Mouse (Mus musculus) forebrain, embryonic 16.5 days (tissue): ENCODE measurements around the gene Tmem239. TPM values are rescaled to one million over a fixed set of nuclear protein-coding genes. Genes with fewer than 3 reads are reported as not detected.
"Not testable (repeated sequence)": the region's sequence is repeated elsewhere in the genome, so short reads cannot be mapped to it uniquely, and the experiment has no call there.

Source experiments
- ATAC-seq: fragments of 200-750 bp; cut with Nextera tagmentation; 2 replicates; pipeline ENCODE4 v1.8.0; 2017; ENCODE audit warnings: mild to moderate bottlenecking, moderate library complexity
- H3K27ac ChIP-seq: fragments of 300-500 bp; sonication (generic); 2 replicates; pipeline ENCODE4 v1.5.1; 2014; ENCODE audit warnings: low read length, control low read depth
- H3K27me3 ChIP-seq: fragments of 300-500 bp; sonication (generic); replicated peaks from 2 replicates; pipeline ENCODE4 v1.6.1; 2014; ENCODE audit warnings: low read length; ENCODE audit not compliant: control insufficient read depth, insufficient read depth
- H3K36me3 ChIP-seq: fragments of 300-500 bp; sonication (generic); 2 replicates; pipeline ENCODE4 v1.6.1; 2014; ENCODE audit not compliant: control insufficient read depth, insufficient read depth
- H3K4me1 ChIP-seq: fragments of 300-500 bp; sonication (generic); replicated peaks from 2 replicates; pipeline ENCODE4 v1.6.1; 2014; ENCODE audit warnings: low read length; ENCODE audit not compliant: control insufficient read depth, insufficient read depth
- H3K4me2 ChIP-seq: fragments of 300-500 bp; sonication (generic); 2 replicates; pipeline ENCODE4 v1.6.1; 2014; ENCODE audit warnings: mild to moderate bottlenecking, low read length, control low read depth
- H3K4me3 ChIP-seq: fragments of 300-500 bp; sonication (generic); replicated peaks from 2 replicates; pipeline ENCODE4 v1.5.1; 2014; ENCODE audit warnings: mild to moderate bottlenecking, low read length, control low read depth
- H3K9ac ChIP-seq: fragments of 300-500 bp; sonication (generic); replicated peaks from 2 replicates; pipeline ENCODE4 v1.6.1; 2014; ENCODE audit warnings: low read depth, low read length, control low read depth
- H3K9me3 ChIP-seq: fragments of 300-500 bp; sonication (generic); 2 replicates; pipeline ENCODE4 v1.6.1; 2016; ENCODE audit warnings: low read length; ENCODE audit not compliant: control insufficient read depth
- WGBS: fragments of 180-500 bp; shearing (Covaris S2); extraction: QIAGEN DNeasy Blood & Tissue Kit; methylation state at CpG from one replicate; pipeline ENCODE4 v1.1.7; 2014; 5-methylcytosine and 5-hydroxymethylcytosine counted together
- polyA plus RNA-seq: library from polyadenylated mRNA; unstranded; fragments of >200 nt; fragmentation: Nextera tagmentation; extraction: Ambion mirVana; gene quantifications from 2 replicates; pipeline ENCODE4 v1.2.1, GENCODE M21; 2015

The Tmem239 gene
- 0.27 TPM in 1 of 2 replicates, not detected in the other for polyA plus RNA-seq

GRCm38 (mm10) chr2:130406178-130406577 is at the start of gene Tmem239:
Gene Tmem239, plus strand, starts transcription at chr2:130406478.
- H3K27me3 ChIP-seq: no peaks in the 10 kb centered on the region
- peaks cover 5% of the 10 kb centered on the region; the same call in 1 of the 2 replicates for H3K4me1 ChIP-seq
- H3K4me2 ChIP-seq: no peak within 1 kb of the TSS
- ATAC-seq: no peak
- H3K36me3 ChIP-seq: no peaks in the 10 kb centered on the region
- no peaks in the 10 kb centered on the region for H3K9me3 ChIP-seq
- H3K27ac ChIP-seq: no peak within 1 kb of the TSS
- 92% methylated on average over 2 of the region's 2 CpGs for WGBS
- H3K4me3 ChIP-seq: no peak within 1 kb of the TSS
- H3K9ac ChIP-seq: no peak within 1 kb of the TSS

GRCm38 (mm10) chr2:130357551-130357950 is 48.7 kb upstream of the Tmem239 start:
- Histone ChIP-seq H3K4me2 (no peak overlapping the region), H3K9ac (no peak overlapping the region), H3K4me3 (no peak overlapping the region), H3K36me3 (no peaks in the 10 kb centered on the region), H3K4me1 (peaks cover 23% of the 10 kb centered on the region), H3K27ac (no peak overlapping the region), H3K9me3 (no peaks in the 10 kb centered on the region), H3K27me3 (peaks cover 18% of the 10 kb centered on the region)
- 88% methylated on average over 5 of the region's 5 CpGs for WGBS
- no peak for ATAC-seq

- H3K27me3 ChIP-seq: peaks cover 18% of the 10 kb centered on the region
- peaks cover 17% of the 10 kb centered on the region for H3K4me1 ChIP-seq
- no peaks in the 10 kb centered on the region for H3K36me3 ChIP-seq
- no peak overlapping the region for H3K9ac ChIP-seq
- ATAC-seq: peak; percentile 73
- H3K9me3 ChIP-seq: no peaks in the 10 kb centered on the region
- 8% methylated on average over 5 of the region's 5 CpGs for WGBS
- H3K4me3 ChIP-seq: no peak overlapping the region
- no peak overlapping the region for H3K27ac ChIP-seq
- H3K4me2 ChIP-seq: no peak overlapping the region
Measured at GRCm38 (mm10) chr2:130358852-130359251, 47.4 kb upstream of the Tmem239 start.

GRCm38 (mm10) chr2:130362511-130363026 is 43.7 kb upstream of the Tmem239 start:
- Histone ChIP-seq H3K9ac (no peak overlapping the region), H3K36me3 (no peaks in the 10 kb centered on the region), H3K4me3 (no peak overlapping the region), H3K4me1 (peaks cover 20% of the 10 kb centered on the region), H3K4me2 (no peak overlapping the region), H3K27me3 (peaks cover 18% of the 10 kb centered on the region), H3K27ac (no peak overlapping the region), H3K9me3 (no peaks in the 10 kb centered on the region)
- whole genome bisulfite sequencing: 4% methylated on average over 14 of the region's 14 CpGs
- ATAC-seq: peak; percentile 65

- WGBS: 11% methylated on average over 29 of the region's 30 CpGs
Measured at GRCm38 (mm10) chr2:130365211-130366094, 40.8 kb upstream of the Tmem239 start.

GRCm38 (mm10) chr2:130367386-130367785 is 38.9 kb upstream of the Tmem239 start:
- Histone ChIP-seq H3K9ac (no peak overlapping the region), H3K9me3 (no peaks in the 10 kb centered on the region), H3K4me3 (no peak overlapping the region), H3K36me3 (no peaks in the 10 kb centered on the region), H3K4me2 (no peak overlapping the region), H3K4me1 (peaks cover 8% of the 10 kb centered on the region), H3K27ac (no peak overlapping the region), H3K27me3 (no peaks in the 10 kb centered on the region; the same call in none of the 2 replicates)
- WGBS: 70% methylated on average over 4 of the region's 4 CpGs
- ATAC-seq: no peak

More at GRCm38 (mm10) chr2:130365211-130366094, 40.8 kb upstream of the Tmem239 start:
- Histone ChIP-seq H3K9ac (peak overlapping the region; percentile 27; the same call in 1 of the 2 replicates), H3K27ac (no peak overlapping the region), H3K27me3 (peaks cover 15% of the 10 kb centered on the region), H3K4me1 (peaks cover 13% of the 10 kb centered on the region), H3K4me2 (peak overlapping the region; percentile 36), H3K9me3 (no peaks in the 10 kb centered on the region), H3K4me3 (peak overlapping the region; percentile 15), H3K36me3 (no peaks in the 10 kb centered on the region)
- ATAC-seq: no peak

- 57% methylated on average over 1 of the region's 1 CpGs for WGBS
- H3K27me3 ChIP-seq, H3K27ac ChIP-seq: not testable (repeated sequence)
Measured at GRCm38 (mm10) chr2:130373026-130373425, 33.3 kb upstream of the Tmem239 start.

GRCm38 (mm10) chr2:130374951-130375350 is 31.3 kb upstream of the Tmem239 start:
- H3K9me3 ChIP-seq: no peaks in the 10 kb centered on the region
- H3K27ac ChIP-seq: no peak overlapping the region
- H3K9ac ChIP-seq: no peak overlapping the region
- H3K4me1 ChIP-seq: no peaks in the 10 kb centered on the region
- H3K4me2 ChIP-seq: no peak overlapping the region
- H3K36me3 ChIP-seq: no peaks in the 10 kb centered on the region
- H3K4me3 ChIP-seq: no peak overlapping the region
- no peak for ATAC-seq
- 82% methylated on average over 4 of the region's 4 CpGs for WGBS
- H3K27me3 ChIP-seq: no peaks in the 10 kb centered on the region

More at GRCm38 (mm10) chr2:130373026-130373425, 33.3 kb upstream of the Tmem239 start:
- H3K36me3 ChIP-seq, H3K4me2 ChIP-seq, H3K4me1 ChIP-seq, H3K4me3 ChIP-seq, H3K9ac ChIP-seq, ATAC-seq, H3K9me3 ChIP-seq: not testable (repeated sequence)

- H3K27ac ChIP-seq: no peak overlapping the region
- no peaks in the 10 kb centered on the region for H3K4me1 ChIP-seq
- H3K4me3 ChIP-seq: no peak overlapping the region
- H3K4me2 ChIP-seq: no peak overlapping the region
- no peaks in the 10 kb centered on the region for H3K27me3 ChIP-seq
- no peaks in the 10 kb centered on the region for H3K9me3 ChIP-seq
- H3K36me3 ChIP-seq: no peaks in the 10 kb centered on the region
- 26% methylated on average over 3 of the region's 3 CpGs for WGBS
- no peak for ATAC-seq
- H3K9ac ChIP-seq: no peak overlapping the region
Measured at GRCm38 (mm10) chr2:130383205-130383604, 23.1 kb upstream of the Tmem239 start.
